Mouse (Mus musculus) forebrain, embryonic 14.5 days (tissue): ENCODE results near the gene Mgat3. TPM values are rescaled to one million over a fixed set of nuclear protein-coding genes. Genes with fewer than 3 reads are reported as not detected.
A peak's percentile ranks its signal among the peaks of the same experiment; 100 is the strongest.

Experiments
- ATAC-seq: fragments of 200-750 bp; cut with Nextera tagmentation; 2 replicates; pipeline ENCODE4 v1.8.0; 2017; ENCODE audit warnings: mild to moderate bottlenecking, moderate library complexity
- DNase-seq: peaks from one replicate; pipeline ENCODE4 v3.0.0-alpha.2; 2015; ENCODE audit warnings: low spot score
- H3K27ac ChIP-seq: fragments of 300-500 bp; sonication (generic); 2 replicates; pipeline ENCODE4 v1.5.1; 2014; ENCODE audit warnings: low read depth, mild to moderate bottlenecking, control low read depth, low read length, moderate library complexity
- H3K27me3 ChIP-seq: fragments of 300-500 bp; sonication (generic); replicated peaks from 2 replicates; pipeline ENCODE4 v1.6.1; 2014; ENCODE audit warnings: low read length, control low read depth, mixed read lengths; ENCODE audit not compliant: control insufficient read depth, insufficient read depth
- H3K36me3 ChIP-seq: fragments of 300-500 bp; sonication (generic); 2 replicates; pipeline ENCODE4 v1.6.1; 2014; ENCODE audit warnings: low read length, control low read depth; ENCODE audit not compliant: control insufficient read depth, insufficient read depth
- H3K4me1 ChIP-seq: fragments of 300-500 bp; sonication (generic); 2 replicates; pipeline ENCODE4 v1.6.1; 2014; ENCODE audit warnings: antibody characterized with exemption, low read length, control low read depth; ENCODE audit not compliant: control insufficient read depth, insufficient read depth
- H3K4me2 ChIP-seq: fragments of 300-500 bp; sonication (generic); 2 replicates; pipeline ENCODE4 v1.6.1; 2014; ENCODE audit warnings: mild to moderate bottlenecking, control low read depth, low read length
- H3K4me3 ChIP-seq: fragments of 300-500 bp; sonication (generic); 2 replicates; pipeline ENCODE4 v1.5.1; 2014; ENCODE audit warnings: low read depth, low read length, control low read depth
- H3K9ac ChIP-seq: fragments of 300-500 bp; sonication (generic); 2 replicates; pipeline ENCODE4 v1.6.1; 2014; ENCODE audit warnings: mild to moderate bottlenecking, low read length, control low read depth, moderate library complexity
- H3K9me3 ChIP-seq: fragments of 300-500 bp; sonication (generic); replicated peaks from 2 replicates; pipeline ENCODE4 v1.6.1; 2016; ENCODE audit warnings: low read length, control low read depth, mixed read lengths; ENCODE audit not compliant: control insufficient read depth
- WGBS: fragments of 180-500 bp; shearing (Covaris S2); extraction: QIAGEN DNeasy Blood & Tissue Kit; methylation state at CpG from one replicate; pipeline ENCODE4 v1.1.7; 2014; 5-methylcytosine and 5-hydroxymethylcytosine counted together
- polyA plus RNA-seq: library from polyadenylated mRNA; unstranded; fragments of >200 nt; fragmentation: Nextera tagmentation; extraction: Ambion mirVana; gene quantifications from 2 replicates; pipeline ENCODE4 v1.2.1, GENCODE M21; 2014

Gene Mgat3
- polyA plus RNA-seq, 1 experiment from 2014 or later: 11.7 TPM

DNA sequence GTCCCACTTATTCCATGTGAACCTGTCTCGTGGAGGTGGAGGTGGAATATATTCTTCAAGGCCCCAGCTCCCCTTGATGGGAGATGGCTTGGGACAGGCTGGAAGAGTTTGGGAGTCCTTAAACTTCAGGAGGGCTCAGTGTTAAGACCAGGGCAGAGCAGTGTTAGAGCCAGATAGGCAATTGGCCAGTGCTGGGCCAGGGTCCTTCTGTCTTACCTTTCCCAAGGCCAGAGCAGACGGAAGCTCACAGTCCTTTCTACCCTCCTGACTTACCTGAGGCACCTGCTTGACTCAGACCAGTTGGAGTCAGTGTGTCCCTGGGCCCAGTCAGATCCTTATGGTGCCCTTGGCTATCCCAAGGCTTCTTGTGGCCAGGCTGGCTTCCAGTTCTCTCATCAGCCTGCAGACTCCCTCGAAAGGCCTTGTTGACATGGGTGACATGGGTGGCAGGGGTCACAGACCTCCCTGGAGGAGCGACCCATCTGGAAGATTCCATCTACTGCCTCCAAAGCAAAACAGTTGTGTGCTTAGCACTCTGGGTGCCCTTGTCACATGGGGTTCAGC is 11.0 kb upstream of the Mgat3 start:
- no peak overlapping the region for H3K4me2 ChIP-seq
- DNase-seq (no peak), ATAC-seq (no peak)
- H3K27me3 ChIP-seq: no peaks in the 10 kb centered on the region
- no peaks in the 10 kb centered on the region for H3K4me1 ChIP-seq
- H3K9me3 ChIP-seq: no peaks in the 10 kb centered on the region
- no peak overlapping the region for H3K9ac ChIP-seq
- peaks cover 52% of the 10 kb centered on the region for H3K36me3 ChIP-seq
- no peak overlapping the region for H3K4me3 ChIP-seq
- no peak overlapping the region for H3K27ac ChIP-seq
- WGBS: 95% methylated on average over 4 of the region's 4 CpGs

GRCm38 (mm10) chr15:80163274-80163673 is 10.2 kb upstream of the Mgat3 start:
- H3K4me3 ChIP-seq: no peak overlapping the region
- ATAC-seq (no peak), DNase-seq (no peak)
- 79% methylated on average over 11 of the region's 11 CpGs for WGBS
- H3K9me3 ChIP-seq: no peaks in the 10 kb centered on the region
- no peak overlapping the region for H3K27ac ChIP-seq
- H3K9ac ChIP-seq: no peak overlapping the region
- H3K4me1 ChIP-seq: no peaks in the 10 kb centered on the region
- H3K27me3 ChIP-seq: no peaks in the 10 kb centered on the region
- peaks cover 44% of the 10 kb centered on the region for H3K36me3 ChIP-seq
- no peak overlapping the region for H3K4me2 ChIP-seq

GRCm38 (mm10) chr15:80163716-80164115 is 9.8 kb upstream of the Mgat3 start:
- Histone ChIP-seq H3K27ac (no peak overlapping the region), H3K36me3 (peaks cover 40% of the 10 kb centered on the region), H3K9me3 (no peaks in the 10 kb centered on the region), H3K9ac (no peak overlapping the region), H3K4me3 (no peak overlapping the region), H3K4me2 (no peak overlapping the region), H3K27me3 (no peaks in the 10 kb centered on the region), H3K4me1 (no peaks in the 10 kb centered on the region)
- no peak for ATAC-seq
- 92% methylated on average over 4 of the region's 4 CpGs for WGBS
- no peak for DNase-seq

- DNase-seq (no peak), ATAC-seq (no peak)
- Histone ChIP-seq H3K27ac (no peak overlapping the region), H3K36me3 (peaks cover 23% of the 10 kb centered on the region), H3K9me3 (no peaks in the 10 kb centered on the region), H3K27me3 (no peaks in the 10 kb centered on the region), H3K4me2 (no peak overlapping the region), H3K4me3 (no peak overlapping the region), H3K9ac (no peak overlapping the region), H3K4me1 (no peaks in the 10 kb centered on the region)
- WGBS: 53% methylated on average over 5 of the region's 5 CpGs
These were observed 8.1 kb upstream of the Mgat3 start for GRCm38 (mm10) chr15:80165396-80165795.

- Histone ChIP-seq H3K27ac (no peak overlapping the region), H3K36me3 (no peaks in the 10 kb centered on the region), H3K9me3 (no peaks in the 10 kb centered on the region), H3K4me2 (no peak overlapping the region), H3K27me3 (no peaks in the 10 kb centered on the region), H3K4me3 (no peak overlapping the region), H3K9ac (no peak overlapping the region), H3K4me1 (peaks cover under 1% of the 10 kb centered on the region; the same call in 1 of the 2 replicates)
- WGBS: 94% methylated on average over 1 of the region's 1 CpGs
- ATAC-seq: no peak
- no peak for DNase-seq
These were observed 4.0 kb upstream of the Mgat3 start for GRCm38 (mm10) chr15:80169484-80169883.

- no peaks in the 10 kb centered on the region for H3K36me3 ChIP-seq
- no peak overlapping the region for H3K4me3 ChIP-seq
- no peaks in the 10 kb centered on the region for H3K9me3 ChIP-seq
- no peaks in the 10 kb centered on the region for H3K27me3 ChIP-seq
- H3K4me2 ChIP-seq: no peak overlapping the region
- H3K9ac ChIP-seq: no peak overlapping the region
- H3K4me1 ChIP-seq: peaks cover 9% of the 10 kb centered on the region; the same call in 1 of the 2 replicates
- DNase-seq (no peak), ATAC-seq (no peak)
- H3K27ac ChIP-seq: no peak overlapping the region
- 60% methylated on average over 4 of the region's 4 CpGs for WGBS
These were observed 3.2 kb upstream of the Mgat3 start for GRCm38 (mm10) chr15:80170357-80170756.

DNA sequence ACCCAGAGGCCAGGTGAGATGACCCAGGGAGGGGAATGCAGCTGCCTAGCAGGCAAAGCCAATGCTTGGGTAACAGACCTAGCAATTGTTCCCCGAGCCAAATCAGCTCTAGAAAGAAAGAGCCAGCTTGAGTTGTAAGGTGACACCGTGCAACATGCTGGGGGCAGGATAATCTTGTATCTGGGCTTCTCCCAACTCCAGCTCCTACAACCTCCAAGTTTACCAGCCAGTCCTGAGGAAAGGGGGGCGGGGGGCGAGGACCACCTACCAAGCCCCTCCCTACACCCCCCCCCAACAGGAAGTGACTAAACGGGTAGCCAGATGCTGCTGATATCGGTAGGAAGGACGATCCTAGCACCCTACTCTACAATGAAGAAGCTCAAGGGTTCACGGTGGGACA is 2.2 kb upstream of the Mgat3 start:
- DNase-seq: no peak
- Histone ChIP-seq H3K4me1 (peaks cover 10% of the 10 kb centered on the region; the same call in 1 of the 2 replicates), H3K4me3 (no peak overlapping the region), H3K27ac (no peak overlapping the region), H3K9ac (no peak overlapping the region), H3K27me3 (no peaks in the 10 kb centered on the region), H3K4me2 (no peak overlapping the region), H3K9me3 (no peaks in the 10 kb centered on the region), H3K36me3 (no peaks in the 10 kb centered on the region)
- WGBS: 9% methylated on average over 8 of the region's 8 CpGs
- no peak for ATAC-seq

DNA sequence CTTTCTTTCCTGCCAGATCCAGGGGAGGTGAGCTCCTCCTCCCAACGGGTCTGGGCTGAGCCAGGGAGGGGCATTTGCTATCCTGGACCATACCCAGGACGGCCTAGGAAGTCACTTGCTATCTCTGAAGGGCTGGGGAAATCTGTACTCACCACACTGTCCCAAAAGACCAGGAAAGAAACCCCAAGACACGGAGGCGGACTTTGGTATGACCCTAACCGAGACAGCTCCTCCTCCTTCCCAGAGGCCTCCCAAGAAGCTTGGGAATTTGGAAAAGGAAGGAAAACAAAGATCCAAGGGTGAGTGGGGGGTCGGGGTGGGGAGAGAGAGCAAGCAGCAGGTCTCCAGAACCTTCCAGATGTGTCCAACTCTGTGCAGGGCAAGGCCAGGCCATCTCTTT is 1.7 kb upstream of the Mgat3 start:
- H3K9ac ChIP-seq: no peak overlapping the region
- no peak for ATAC-seq
- H3K9me3 ChIP-seq: no peaks in the 10 kb centered on the region
- no peak for DNase-seq
- H3K27me3 ChIP-seq: no peaks in the 10 kb centered on the region
- H3K4me2 ChIP-seq: no peak overlapping the region
- H3K4me3 ChIP-seq: no peak overlapping the region
- no peak overlapping the region for H3K27ac ChIP-seq
- no peaks in the 10 kb centered on the region for H3K36me3 ChIP-seq
- WGBS: 25% methylated on average over 6 of the region's 6 CpGs
- H3K4me1 ChIP-seq: peaks cover 10% of the 10 kb centered on the region; the same call in 1 of the 2 replicates

DNA sequence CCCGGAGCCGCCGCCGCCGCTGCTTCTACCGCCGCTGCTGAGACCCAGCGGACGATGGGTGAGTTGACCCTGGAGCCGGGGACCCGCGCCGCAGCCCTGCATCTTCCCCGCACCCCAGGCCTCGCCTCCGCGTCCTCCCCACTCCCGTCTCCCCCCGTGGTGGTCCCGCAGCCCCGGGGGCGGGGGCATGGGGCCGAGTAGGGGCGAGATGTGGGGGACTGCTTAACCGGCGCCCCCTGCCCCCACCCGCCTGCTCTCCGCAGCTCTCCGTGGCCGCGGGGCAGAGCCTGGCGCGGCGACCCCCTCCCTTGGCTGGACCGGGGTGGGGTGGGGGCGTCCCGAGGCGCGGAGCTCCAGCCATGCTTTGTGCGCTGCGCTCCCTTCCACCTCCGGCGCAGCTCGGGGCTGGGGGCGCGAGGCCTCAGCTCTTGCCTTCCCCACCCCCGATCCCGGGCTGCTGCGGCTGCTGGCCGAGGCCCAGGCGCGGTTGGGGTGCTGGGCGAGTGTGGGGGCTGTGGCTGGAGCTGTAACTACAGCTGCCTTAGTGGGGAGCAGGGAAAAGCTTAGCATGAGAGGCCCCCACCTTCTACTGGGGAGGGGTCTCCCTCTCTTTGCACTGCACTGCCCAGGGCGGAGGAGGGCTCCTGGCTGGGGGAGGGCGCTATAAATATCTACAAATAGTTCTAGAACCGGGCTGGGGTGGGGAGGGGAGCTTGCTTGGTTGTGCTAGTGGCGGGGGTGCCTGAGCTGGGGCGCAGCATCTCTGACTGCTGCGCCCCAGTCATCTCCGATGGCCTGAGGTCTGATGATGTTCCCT is 468 bp downstream of the Mgat3 start:
- Histone ChIP-seq H3K27me3 (no peaks in the 10 kb centered on the region), H3K27ac (peak overlapping the region; percentile 86), H3K9me3 (no peaks in the 10 kb centered on the region), H3K4me1 (peaks cover 10% of the 10 kb centered on the region; the same call in 1 of the 2 replicates), H3K9ac (peak overlapping the region; percentile 97), H3K4me2 (peak overlapping the region; percentile 85), H3K36me3 (no peaks in the 10 kb centered on the region), H3K4me3 (peak overlapping the region; percentile 92)
- peak; percentile 79 for ATAC-seq
- DNase-seq: peak; percentile 42
- under 1% methylated on average over 37 of the region's 60 CpGs for WGBS
